Mouse (Mus musculus): ENCODE results near the gene Defa21. TPM values are rescaled to one million over a fixed set of nuclear protein-coding genes. Genes with fewer than 3 reads are reported as not detected.

Gene Defa21
- not detected for total RNA-seq (2023)

GRCm38 (mm10) chr8:21025245-21025644 is at the start of gene Defa21:
Gene Defa21, plus strand, starts transcription at chr8:21025545.

GRCm38 (mm10) chr8:21054747-21055146 is 29.4 kb downstream of the Defa21 start, which contains the start of gene Defa23:
Gene Defa23, plus strand, starts transcription at chr8:21055047.

GRCm38 (mm10) chr8:21064738-21065137 is 39.4 kb downstream of the Defa21 start, which contains the start of gene Defa35:
Gene Defa35, plus strand, starts transcription at chr8:21065038.

Other genes starting within 250 kb of the Defa21 start
- gene Defb33, start 132.9 kb upstream of the Defa21 start, total RNA-seq (2023), result not detected
- not detected for gene Gm15056, start 122.9 kb upstream of the Defa21 start, total RNA-seq (2023)
- gene Gm6040, start 103.5 kb upstream of the Defa21 start, total RNA-seq (2023), result not detected
- not detected for gene AY761185, start 80.8 kb upstream of the Defa21 start, total RNA-seq (2023)
- gene Defa23, start 29.5 kb downstream of the Defa21 start, total RNA-seq (2023), result not detected
- not detected for gene Defa35, start 39.5 kb downstream of the Defa21 start, total RNA-seq (2023)
- not detected for gene Defa25, start 58.9 kb downstream of the Defa21 start, total RNA-seq (2023)
- not detected for gene Gm14851, start 70.5 kb downstream of the Defa21 start, total RNA-seq (2023)
- gene Defa30, start 109.1 kb downstream of the Defa21 start, total RNA-seq (2023), result not detected
- gene Defa22, start 136.7 kb downstream of the Defa21 start, total RNA-seq (2023), result not detected
- not detected for gene Defa31, start 166.1 kb downstream of the Defa21 start, total RNA-seq (2023)
- gene Gm15293, start 176.0 kb downstream of the Defa21 start, total RNA-seq (2023), result not detected
- not detected for gene Gm15292, start 224.2 kb downstream of the Defa21 start, total RNA-seq (2023)

Data from T-cell, adult 66 days (primary cell).